Mouse (Mus musculus) right cerebral cortex, postnatal 4 days (tissue): Measurements from ENCODE around the gene Gm13124.
"Not testable (repeated sequence)": the region's sequence is repeated elsewhere in the genome, so short reads cannot be mapped to it uniquely, and the experiment has no call there.

ENCODE experiments used
- DNase-seq: peaks from one replicate; pipeline ENCODE4 v3.0.0-alpha.2; 2022

The Gm13124 gene

GRCm38 (mm10) chr4:144565034-144565433 is at the start of gene Gm13124:
Gene Gm13124, minus strand, starts transcription at chr4:144565134.
- DNase-seq: no peak

- DNase-seq: no peak
Observed at GRCm38 (mm10) chr4:144614586-144614985, 49.7 kb upstream of the Gm13124 start.

GRCm38 (mm10) chr4:144613407-144613806 is 48.5 kb upstream of the Gm13124 start, which contains the start of gene Aadacl4:
Gene Aadacl4, plus strand, starts transcription at chr4:144613707.
- no peak for DNase-seq

GRCm38 (mm10) chr4:144592790-144593189 is 27.9 kb upstream of the Gm13124 start:
- no peak for DNase-seq

- DNase-seq: not testable (repeated sequence)
Observed at GRCm38 (mm10) chr4:144586207-144586606, 21.3 kb upstream of the Gm13124 start.

- no peak for DNase-seq
Observed at GRCm38 (mm10) chr4:144567752-144568151, 2.8 kb upstream of the Gm13124 start.

- DNase-seq: no peak
Observed at GRCm38 (mm10) chr4:144561205-144561604, 3.7 kb downstream of the Gm13124 start.

- DNase-seq: no peak
Observed at GRCm38 (mm10) chr4:144559792-144560191, 5.1 kb downstream of the Gm13124 start.

- no peak for DNase-seq
Observed at GRCm38 (mm10) chr4:144551156-144551555, 13.8 kb downstream of the Gm13124 start.

- not testable (repeated sequence) for DNase-seq
Observed at GRCm38 (mm10) chr4:144545339-144545738, 19.6 kb downstream of the Gm13124 start.

- no peak for DNase-seq
Observed at GRCm38 (mm10) chr4:144544689-144545088, 20.2 kb downstream of the Gm13124 start.

- no peak for DNase-seq
Observed at GRCm38 (mm10) chr4:144519522-144519921, 45.4 kb downstream of the Gm13124 start, which contains the start of gene 9430007A20Rik. Gene 9430007A20Rik, plus strand, starts transcription at chr4:144519822.

GRCm38 (mm10) chr4:144506518-144506917 is 58.4 kb downstream of the Gm13124 start:
- DNase-seq: no peak
